Mouse (Mus musculus) right cerebral cortex, adult 2 months (tissue): ENCODE measurements around the gene Gm45808.
"Not testable (repeated sequence)": the region's sequence is repeated elsewhere in the genome, so short reads cannot be mapped to it uniquely, and the experiment has no call there.

Experiments
- DNase-seq, 2 experiments: peaks; one replicate each; pipeline ENCODE4 v3.0.0; 2021 to 2022; ENCODE audit warnings: low spot score in 2 of 2

Gm45808 gene

DNA sequence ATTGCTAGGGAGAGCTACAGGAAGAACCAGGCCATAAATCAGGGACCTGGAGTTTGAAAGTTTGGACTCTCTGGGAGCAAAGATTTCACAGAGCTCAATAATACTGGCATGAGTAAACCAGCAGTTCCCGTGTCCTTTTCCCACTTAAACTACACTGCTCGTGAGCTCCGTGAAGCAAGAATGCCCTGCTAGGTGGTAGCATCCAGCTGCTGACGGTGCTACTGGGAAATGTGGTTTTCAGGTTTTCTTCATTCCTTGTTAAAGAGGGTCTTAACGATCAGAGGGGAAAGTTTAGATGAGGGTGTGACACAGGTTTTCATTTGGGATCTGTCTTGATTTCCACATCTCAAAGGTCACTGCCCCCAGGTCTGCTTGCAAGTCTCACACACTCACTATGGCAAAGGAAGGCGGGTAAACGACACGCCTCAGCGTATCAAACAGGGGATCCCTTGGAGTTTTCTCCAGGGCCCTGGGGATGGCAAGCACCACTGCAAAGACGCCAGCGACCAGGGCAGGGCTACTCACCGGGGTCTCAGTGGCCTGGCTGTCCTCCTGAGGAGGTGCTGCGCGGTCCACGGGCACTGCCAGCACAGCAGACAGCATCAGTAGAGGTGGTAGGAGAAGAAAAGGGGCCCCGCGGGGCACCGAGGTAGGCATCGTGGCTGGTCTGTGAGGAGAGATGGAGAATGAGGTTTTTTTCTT is 22.7 kb upstream of the Gm45808 start:
- DNase-seq, result no peak

DNA sequence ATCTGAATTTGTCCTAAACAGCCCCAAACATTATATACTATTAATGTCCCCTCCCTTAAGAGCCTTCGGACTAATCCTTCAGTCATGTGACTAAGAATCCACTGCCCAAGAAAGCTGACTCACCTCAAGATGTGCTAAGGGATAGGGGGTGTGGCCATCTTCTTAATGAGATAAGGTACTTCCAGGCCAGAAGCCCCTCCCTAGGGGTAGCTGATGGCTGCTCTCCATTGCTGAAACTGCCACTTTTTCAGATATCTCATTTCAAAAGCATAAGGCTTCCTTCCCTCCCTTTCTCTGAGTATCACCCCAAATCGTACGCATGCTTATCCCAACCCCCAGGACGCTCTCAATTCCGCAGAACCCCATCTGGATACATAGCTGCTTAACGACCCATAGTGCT is 21.9 kb upstream of the Gm45808 start:
- DNase-seq, result no peak

DNA sequence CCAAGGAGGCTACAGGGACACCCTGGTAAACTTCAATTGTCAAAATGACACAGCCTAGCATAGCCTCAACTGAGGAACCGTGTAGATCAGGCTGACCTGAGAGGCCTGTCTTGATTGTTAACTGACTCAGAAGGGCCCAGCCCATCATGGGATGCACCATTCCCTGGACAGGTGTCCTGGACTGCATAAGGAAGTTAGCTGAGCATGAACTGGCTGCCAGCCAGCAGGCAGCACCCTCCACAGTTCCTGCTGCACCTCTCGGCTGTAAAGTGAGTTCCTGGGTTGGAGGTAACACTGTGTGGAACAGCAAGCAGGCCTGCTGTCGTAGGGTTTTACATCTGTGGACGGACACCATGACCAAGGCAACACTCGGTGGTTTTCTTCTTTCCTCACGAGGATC is 21.0 kb upstream of the Gm45808 start:
- no peak for DNase-seq

DNA sequence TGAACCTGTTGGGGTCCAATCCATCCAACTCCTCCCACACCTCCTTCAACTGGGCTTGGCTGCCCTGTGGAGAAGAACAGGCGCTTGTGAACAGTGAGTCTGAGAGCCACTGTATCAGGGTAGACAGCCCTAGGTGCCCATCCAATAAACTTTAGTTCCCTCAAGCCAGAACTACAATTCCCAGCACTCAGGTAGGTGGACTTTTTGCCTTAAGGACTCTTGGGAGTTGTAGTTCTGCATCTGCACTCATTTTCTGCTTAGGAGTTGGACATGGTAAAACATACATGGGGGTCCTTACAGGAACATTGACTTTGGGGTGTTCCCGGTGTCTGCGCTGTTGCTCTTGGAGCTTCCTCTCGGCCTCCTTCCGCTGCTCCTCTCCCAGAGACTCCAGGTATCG is 11.8 kb upstream of the Gm45808 start:
- DNase-seq, result no peak

DNA sequence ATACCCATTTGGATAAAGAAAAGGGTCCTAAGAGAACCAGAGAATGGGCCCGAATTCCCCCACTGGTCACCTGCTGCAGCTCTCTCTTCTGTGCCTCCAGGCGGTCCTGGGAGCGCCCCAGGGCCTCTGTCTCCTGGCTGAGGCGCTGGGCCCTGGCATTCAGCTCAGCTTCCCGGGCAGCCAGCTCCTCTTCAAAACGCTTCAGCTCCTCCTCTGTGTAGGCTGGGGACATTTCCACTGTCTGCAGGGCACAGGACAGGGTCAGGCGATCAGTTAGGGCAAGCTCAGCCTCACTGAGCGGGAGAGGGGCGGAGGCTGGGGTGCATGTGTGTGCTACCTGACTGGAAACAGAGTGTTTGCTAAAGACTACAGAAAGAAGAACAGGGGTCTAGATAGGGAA is 7.9 kb upstream of the Gm45808 start:
- no peak for DNase-seq

DNA sequence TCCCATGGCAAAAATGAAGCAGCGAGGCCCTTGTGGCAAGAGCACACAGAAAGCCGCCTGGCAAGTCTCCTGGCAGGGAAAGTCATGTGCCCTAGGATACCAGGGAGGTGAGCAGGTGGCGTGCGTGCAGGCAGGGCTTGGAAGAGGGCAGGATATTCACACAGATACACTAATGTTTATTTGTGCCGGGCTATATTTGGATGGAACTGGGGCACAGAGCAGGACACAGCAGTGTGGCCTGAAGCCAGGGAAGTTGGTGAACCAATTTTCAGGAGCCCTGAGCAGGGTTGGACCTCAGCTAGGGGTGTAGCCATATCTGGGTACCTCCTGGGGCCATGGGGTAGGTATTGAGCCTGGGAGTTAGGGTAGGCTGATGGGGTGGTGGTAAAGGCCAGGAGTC is 6.3 kb upstream of the Gm45808 start:
- DNase-seq, result no peak

DNA sequence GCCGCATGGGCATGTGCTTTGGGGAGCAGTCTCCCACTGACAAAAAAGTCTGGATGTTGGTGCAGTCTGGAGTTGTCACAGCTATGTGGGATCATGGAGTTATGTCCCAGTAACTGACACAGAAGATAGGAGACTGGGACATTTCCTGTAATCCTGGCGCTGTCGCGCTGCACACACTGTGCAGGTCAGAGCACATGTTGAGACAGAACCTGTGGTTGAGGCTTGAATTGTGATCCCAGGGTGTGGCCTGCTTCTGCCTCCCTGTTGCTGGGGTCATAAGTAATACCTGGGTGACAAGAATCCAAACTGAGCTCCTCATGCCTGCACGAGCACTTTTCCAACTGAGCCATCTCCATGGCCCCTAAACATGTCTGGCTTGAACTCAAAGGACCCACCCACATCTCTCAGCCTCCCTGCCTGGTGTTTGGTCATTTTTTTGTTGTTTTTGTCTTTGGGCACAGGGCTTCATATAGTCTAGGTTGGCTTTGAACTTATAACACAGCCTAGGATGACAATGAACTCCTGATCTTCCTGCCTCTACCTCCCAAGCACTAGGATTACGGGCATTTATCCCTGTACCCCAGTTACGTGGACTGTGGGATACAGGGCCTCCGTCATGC is 5.7 kb upstream of the Gm45808 start:
- no peak for DNase-seq

DNA sequence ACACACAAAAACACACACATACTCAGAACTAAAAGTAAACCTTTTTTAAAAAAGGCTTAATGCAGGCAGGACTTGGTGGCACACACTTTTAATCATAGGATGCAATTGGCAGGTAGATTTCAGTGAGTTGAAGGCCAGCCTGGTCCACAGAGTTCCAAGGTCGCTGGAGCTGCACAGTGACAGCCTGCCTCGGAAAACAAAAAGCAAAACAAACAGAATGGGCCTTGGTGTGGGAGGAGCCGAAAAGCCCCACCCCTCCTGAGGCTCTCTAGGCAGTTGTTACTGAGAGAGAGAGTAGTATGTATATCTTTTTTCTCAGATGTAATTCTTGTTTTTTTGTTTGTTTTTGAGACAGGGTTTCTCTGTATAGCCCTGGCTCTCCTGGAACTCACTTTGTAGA is 4.7 kb upstream of the Gm45808 start:
- no peak for DNase-seq

DNA sequence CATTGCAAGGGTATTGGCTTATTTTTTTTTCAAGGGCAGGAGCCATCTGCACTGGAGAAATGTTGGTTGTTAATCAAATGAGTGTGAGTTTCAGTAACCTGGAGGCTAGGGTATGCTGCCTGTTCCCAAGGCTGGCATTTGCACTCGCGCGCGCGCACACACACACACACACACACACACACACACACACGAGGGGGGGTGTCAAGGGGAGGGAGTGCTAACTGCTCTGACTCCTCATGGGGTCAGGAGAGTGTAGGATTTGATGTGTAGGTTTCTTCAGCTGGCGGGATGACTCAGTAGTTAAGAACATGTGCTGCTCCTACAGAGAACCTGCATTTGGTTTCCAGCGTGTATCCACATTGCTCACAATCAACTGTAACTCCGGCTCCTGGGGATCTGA is 4.2 kb upstream of the Gm45808 start:
- peak; percentile 46 for DNase-seq

DNA sequence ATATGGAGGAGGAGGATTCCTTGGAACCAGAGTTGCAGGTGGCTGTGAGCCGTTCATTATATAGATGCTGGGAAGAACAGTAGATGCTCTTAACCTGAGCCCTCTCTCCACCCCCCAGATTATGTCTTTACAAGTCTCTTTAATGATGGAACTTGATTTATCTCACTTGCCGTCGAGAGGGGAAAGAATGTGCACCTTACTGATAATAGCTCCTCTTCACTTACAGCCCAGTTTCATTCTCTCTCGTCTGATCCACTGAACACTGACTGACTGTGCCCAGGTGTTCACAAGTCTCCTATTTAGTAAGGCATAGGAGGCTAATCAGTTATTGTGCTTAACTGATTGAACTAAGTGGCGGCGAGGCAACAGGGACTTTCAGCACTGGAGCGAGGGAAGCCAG is 3.0 kb upstream of the Gm45808 start:
- no peak for DNase-seq

DNA sequence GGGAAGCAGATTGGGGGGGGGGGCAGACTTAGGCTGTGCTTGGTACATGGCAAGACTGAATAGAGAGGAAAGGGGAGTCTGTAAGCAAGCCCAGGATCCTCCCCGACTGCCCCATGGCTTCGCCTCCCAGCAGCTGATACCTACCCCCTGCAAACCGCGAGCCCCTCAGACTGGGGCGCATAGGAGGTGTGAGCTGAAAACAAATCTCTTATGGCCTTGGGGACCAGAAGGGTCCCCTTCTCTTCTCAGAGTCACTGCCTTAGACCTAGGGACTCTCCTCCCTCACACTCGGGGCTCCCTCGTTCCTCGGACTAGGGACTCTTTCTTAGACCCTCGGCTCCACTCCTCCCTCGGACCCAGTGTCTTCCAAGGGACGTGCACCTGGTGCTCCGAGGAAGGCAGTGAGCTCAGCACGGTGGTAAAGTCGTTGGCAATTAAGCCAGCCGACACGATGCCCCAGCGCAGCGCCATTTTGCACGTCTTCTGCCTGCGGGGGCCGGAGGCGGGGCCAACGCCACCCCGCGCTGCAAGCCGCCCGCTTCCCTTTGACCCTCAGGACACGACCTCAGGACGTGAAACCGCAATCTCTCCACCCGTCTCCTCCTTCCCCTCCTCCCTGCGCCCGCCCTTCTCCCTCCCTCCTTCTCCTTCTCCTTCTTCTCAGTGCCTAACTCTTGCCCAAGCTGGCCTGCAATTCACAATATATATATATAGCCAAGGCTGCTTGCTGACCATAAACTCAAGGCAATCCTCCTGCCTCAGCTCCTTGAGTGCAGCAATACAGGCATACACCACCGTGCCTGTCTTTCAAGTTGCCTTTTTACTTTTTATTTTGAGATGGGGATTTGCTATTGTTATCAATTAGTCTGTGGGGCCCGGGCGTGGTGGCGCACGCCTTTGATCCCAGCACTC is 1.9 kb upstream of the Gm45808 start, which contains the start of gene Dhdh:
Gene Dhdh (minus strand): TSS at position 513 of the 912 bp plus-strand sequence.
- peak; percentile 36 to 44 for DNase-seq

DNA sequence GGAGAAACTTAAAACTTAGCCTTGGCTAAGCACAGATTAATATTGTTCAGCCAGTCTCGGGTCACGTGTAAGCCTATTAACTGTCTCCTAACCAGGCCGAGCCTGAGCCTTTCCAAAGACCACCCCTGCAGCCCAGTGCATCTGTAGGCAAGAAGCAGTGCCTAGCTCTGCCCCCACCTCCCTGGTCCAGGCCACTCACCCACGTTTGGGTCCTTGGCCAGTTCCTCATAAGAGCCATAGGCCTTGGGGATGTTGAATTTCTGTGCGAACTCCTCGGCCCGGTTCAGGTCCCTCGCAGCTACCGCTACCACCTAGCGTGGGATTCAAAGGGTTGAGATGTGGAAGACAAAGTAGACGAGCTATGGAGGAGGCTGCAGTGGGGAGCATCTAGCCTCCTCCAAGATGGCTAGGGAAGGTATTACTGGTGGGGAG is 1.3 kb upstream of the Gm45808 start:
- no peak for DNase-seq

DNA sequence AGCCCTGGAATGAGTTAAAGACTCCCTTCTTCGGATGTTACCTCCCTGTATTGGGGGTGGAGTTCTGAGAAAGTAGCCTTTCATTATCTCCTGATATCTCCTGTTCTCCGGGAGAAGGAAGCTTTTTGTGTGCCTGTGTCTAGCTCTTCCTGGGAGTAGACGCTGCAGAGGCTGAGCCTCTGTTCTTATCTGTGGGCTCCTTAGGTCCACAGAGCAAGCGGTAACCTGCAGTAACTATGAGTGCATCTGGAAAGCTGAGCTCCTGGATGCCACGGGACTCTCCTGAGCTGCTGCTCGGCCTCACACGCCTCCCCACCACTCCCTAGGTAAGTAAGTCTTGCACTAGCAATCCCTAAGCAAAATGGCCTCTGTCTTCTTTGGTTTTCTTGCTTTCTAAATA is 453 bp downstream of the Gm45808 start:
- DNase-seq, result no peak

DNA sequence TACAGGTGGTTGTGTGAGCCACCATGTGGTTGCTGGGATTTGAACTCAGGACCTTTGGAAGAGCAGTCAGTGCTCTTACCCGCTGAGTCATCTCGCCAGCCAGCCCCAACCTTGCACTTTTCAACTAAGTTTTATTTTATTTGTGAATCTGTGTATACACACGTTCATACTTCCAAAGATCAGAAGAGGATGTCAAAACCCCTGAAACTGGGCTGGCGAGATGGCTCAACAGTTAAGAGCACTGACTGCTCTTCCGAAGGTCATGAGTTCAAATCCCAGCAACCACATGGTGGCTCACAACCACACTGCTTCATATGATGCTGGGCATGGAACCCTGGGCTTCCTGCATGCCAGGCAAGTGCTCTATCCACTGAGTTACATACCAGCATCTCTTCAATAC is 1.6 kb downstream of the Gm45808 start:
- not testable (repeated sequence) for DNase-seq

DNA sequence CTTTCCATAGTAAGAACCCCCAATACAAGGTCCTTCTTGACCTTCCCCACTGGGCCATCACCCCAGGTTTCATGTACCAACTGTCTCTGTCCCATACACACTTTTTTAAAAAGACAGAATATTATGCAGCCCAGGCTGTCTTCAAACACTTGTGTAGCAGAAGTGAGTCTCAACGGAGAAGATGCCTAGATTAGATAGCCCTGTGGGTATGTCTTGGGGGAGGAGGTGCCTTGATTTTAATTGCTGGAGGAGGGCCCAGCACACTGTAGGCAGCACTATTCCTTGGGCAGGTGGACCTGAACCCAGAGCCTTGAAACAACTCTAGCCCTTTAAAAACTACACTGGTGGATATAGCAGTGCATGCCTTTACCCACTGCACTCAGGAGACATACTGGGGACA is 4.4 kb downstream of the Gm45808 start:
- no peak for DNase-seq

DNA sequence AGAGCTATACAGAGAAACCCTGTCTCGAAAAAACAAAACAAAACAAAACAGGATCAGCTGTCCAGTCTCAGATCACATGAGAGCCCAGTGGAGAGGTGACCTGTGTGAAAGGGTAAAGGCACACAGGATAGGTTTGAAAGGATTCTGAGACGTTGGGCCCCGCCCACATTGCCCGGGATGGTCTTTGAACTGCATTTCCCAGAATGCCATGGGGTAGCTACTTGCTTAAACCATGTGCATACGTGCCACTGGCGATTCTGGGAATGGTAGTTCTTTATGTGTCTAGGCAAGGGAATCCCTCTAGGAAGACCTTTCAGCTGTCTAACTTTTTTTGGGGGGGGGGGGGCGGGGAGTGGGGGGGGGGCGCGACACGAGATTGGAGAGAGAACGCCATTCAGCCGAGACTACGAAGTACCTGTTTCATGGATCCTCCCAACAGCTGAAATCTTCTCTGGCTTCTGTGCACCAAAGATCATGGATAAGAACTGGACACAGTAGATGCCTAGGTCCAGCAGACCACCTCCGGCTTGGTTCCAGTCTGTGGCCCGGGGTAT is 5.2 kb downstream of the Gm45808 start, which contains the start of gene Tulp2:
Gene Tulp2 (plus strand): TSS at position 504 of the 554 bp plus-strand sequence.
- DNase-seq, result peak; percentile 71 to 77

DNA sequence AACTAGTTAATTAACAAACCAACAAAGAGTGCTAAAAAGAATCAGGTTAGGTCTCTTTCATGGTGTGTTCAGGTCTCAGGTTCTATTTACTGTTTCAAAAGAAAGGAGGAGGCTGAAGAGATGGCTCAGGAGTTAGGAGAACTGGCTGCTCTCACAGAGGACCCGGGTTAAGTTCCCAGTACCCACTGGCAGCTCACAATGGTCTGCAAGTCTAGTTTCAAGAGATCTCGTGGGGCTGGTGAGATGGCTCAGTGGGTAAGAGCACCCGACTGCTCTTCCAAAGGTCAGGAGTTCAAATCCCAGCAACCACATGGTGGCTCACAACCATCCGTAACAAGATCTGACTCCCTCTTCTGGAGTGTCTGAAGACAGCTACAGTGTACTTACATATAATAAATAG is 6.3 kb downstream of the Gm45808 start:
- DNase-seq, result not testable (repeated sequence)

DNA sequence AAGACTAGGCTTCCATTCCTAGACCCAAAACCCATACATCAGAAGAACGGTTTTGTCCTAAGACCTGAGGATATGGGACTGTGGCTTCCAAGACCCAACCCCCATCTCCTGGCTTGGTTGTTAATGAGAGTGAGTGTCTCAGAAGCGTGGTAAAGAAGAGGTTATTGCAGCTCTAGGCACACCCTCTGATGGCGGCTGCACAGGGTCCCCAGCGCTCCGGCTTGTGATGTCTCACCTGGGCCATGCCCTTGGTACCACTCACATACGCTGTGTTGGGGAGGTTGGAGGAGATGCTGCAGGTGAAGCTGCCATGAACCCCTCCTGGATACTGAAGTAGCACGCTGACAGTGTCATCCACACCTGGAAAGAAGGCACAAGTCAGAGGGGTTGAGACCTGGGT is 7.8 kb downstream of the Gm45808 start:
- no peak for DNase-seq

DNA sequence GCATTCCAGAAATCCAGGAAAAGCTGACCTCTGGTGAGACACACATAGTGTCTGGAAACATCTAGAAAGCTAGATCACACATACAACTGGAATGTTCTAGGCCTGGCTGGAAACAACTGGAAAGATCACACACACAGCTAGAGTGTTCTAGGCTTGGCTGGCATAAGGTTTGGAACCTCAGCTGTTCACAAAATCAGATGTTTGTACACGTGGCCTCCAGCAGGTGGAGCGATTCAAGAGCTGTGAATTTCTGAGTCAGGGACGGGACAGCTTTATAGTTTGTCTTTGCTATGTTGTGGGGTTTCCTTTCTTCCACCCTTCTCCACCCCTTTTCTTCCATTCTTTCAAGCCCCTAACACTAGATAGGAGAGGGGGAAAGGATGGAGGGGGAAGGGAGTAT is 9.6 kb downstream of the Gm45808 start:
- DNase-seq, result peak; percentile 66 to 69

DNA sequence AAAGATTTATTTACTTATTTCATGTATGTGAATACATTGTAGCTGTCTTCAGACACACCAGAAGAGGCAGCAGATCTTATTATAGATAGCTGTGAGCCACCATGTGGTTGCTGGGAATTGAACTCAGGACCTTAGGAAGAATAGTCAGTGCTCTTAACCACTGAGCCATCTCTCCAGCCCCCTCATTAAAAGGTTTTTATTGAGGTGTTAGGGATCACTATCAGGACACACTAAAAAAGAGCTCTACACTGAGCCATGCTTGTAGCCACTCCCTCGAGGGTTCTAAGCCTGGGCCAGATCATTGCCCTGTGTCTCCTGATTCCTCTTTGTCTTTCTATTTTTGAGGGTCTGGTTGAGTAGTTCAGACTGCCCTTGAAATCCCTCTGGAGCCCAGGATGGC is 10.2 kb downstream of the Gm45808 start:
- no peak for DNase-seq

DNA sequence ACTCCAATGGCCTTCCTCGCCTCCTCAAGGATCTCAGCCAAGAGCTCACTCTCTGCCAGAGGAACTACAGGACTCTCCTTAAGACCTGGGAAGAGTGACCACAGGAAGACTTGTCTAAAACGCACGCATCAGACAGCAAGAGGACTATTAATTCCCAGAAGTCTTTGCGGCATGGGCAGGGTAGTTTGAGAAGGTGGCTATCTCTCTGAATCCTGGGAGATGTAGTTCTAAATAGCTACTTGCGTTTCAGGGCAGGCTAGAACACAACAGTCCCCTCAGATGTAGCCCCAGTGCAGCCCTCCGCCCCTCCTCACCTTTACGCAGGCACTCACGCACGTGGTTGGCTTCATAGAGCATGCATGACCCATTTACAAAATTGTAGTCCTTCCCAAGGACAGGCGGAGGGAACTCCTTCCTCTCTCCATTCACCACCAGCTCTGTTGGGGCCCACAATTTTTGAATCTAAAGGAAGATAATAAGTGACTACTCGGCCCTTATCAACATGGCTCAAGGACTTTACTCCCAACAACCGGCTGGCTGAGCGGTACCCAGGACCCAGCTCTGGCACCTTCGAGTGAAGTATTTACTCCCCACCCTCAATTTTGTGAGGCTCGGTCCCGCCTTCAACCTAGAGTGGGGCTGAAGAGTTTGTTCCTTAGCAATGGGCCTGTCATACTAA is 11.2 kb downstream of the Gm45808 start:
- peak in 1 of 2 experiments; percentile 39 for DNase-seq

DNA sequence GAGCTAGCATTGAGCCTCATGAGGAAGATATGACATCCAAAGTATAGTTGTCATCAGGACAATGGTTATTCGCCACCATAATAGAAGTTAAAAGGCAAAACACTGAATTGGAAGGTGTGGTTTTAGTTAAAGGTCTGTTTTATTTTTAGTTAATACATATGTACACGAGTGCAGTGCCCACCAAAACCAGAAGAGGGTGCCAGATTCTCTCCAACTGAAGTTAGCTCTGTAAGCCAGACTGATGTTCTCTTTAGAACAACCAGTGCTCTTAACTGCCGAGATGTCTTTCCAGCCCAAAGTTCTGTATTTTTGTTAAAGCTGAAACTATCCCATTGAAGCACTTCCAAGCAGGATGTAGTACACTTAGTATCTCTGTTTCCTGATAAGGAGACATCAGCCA is 15.7 kb downstream of the Gm45808 start:
- peak; percentile 82 to 90 for DNase-seq
